Comparison of ENCODE assay signal across 12 mouse cellular contexts in the genomic region with DNA sequence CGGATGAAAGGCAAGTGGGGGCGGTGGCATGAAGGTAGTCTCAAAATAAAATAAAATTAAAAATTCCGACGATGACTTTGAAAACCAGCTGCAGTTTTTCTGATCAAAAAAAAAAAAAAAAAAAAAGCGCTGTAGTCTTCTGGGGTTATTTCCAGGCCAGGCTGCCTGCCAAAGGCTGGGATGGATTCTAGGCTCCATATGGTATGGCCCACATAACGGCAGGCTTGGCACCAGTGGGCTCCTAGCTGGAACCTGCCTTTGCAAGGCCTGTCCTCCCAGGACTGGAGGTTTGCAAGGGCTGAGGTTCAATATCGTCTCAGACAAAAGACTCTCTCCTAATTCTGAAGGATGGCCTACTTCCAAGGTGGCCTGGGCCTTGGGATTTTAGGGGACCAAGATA.
DNase-seq lines count a peak whose midpoint lies in the region; ATAC-seq and TF ChIP-seq lines count a peak whose summit lies in the region.
"Had no signal": no experiment of that assay in that cellular context is flagged by ENCODE, and none has a peak within 500 bp of the region (broad histone marks: within the 10 kb centered on the region; RNA-seq: fewer than 3 reads in every experiment).

No protein-coding gene starts in this region.

- DNase-seq in layer of hippocampus, adult 9-11 months: peak; percentile 30
- DNase-seq in layer of hippocampus, adult 2 months (ENCODE audit: low spot score in 2 of 2): no peak
- peak; percentile 84 to 91 for DNase-seq in cerebellum, adult 2 months
- DNase-seq in right cerebral cortex, postnatal 25 days: peak; percentile 33
- no peak for DNase-seq in urinary bladder, adult 2 months (ENCODE audit: low spot score)
- DNase-seq: adrenal gland, postnatal 36 days; thymus, postnatal 36 days had no signal

- TF ChIP-seq CTCF in layer of hippocampus, adult 2 months (conservative IDR thresholded peaks at IDR 0.05): no peak
- TF ChIP-seq CTCF in cerebellum, adult 2 months (IDR thresholded peaks at IDR 0.05; ENCODE audit: borderline replicate concordance, insufficient read depth, low read depth, low read length): no peak

- H3K4me3 ChIP-seq in layer of hippocampus, adult 2 months: no peak overlapping the region
- H3K4me3 ChIP-seq in cerebellum, adult 2 months (replicated peaks; ENCODE audit: insufficient read depth, low read depth, low read length): no peak overlapping the region
- H3K4me3 ChIP-seq: embryonic facial prominence, embryonic 12.5 days; midbrain, embryonic 15.5 days had no signal

- H3K27me3 ChIP-seq in cerebellum, adult 2 months (ENCODE audit: control insufficient read depth, insufficient read depth, low read length): no peaks in the 10 kb centered on the region
- H3K27me3 ChIP-seq: embryonic facial prominence, embryonic 12.5 days; midbrain, embryonic 15.5 days had no signal

- peaks cover 8% of the 10 kb centered on the region; the same call in 1 of the 2 replicates for H3K4me1 ChIP-seq in cerebellum, adult 2 months (ENCODE audit: control insufficient read depth, insufficient read depth, low read length)
- H3K4me1 ChIP-seq: midbrain, embryonic 15.5 days had no signal

- no peak for TF ChIP-seq POLR2A in cerebellum, adult 2 months (IDR thresholded peaks at IDR 0.05; ENCODE audit: borderline replicate concordance, insufficient read depth, low read length)

- peak; percentile 85 for ATAC-seq in frontal cortex, adult (ENCODE audit: low TSS enrichment)
- no peak for ATAC-seq in monocyte, adult 5-6 weeks (replicated peaks; ENCODE audit: insufficient number of reproducible peaks, low FRiP score, low TSS enrichment, poor library complexity, severe bottlenecking)
- ATAC-seq: intestine, embryonic 16.5 days; midbrain, embryonic 15.5 days had no signal

- 15% methylated on average over 7 of the region's 7 CpGs for WGBS in cerebellum, adult 2 months

- H3K27ac ChIP-seq in layer of hippocampus, adult 2 months: no peak overlapping the region
- H3K27ac ChIP-seq in cerebellum, adult 2 months (ENCODE audit: insufficient read depth, low read length): no peak overlapping the region
- H3K27ac ChIP-seq: embryonic facial prominence, embryonic 12.5 days; midbrain, embryonic 15.5 days had no signal

Comparison
In these comparisons a context has a peak if more than half of its experiments do, and no peak if none do; other contexts are left out.
1. DNase-seq: peak in layer of hippocampus, adult 9-11 months (single experiment), cerebellum, adult 2 months (2 of 2) and right cerebral cortex, postnatal 25 days (single experiment); none in layer of hippocampus, adult 2 months (0 of 2) and urinary bladder, adult 2 months (single experiment).